Mouse (Mus musculus) lung, adult 2 months (tissue): ENCODE results near the gene Entpd3.

ENCODE experiments used
- CTCF ChIP-seq: fragments of 200-500 bp; IDR thresholded peaks from 2 replicates; pipeline ENCODE4 v1.5.1; 2011; ENCODE audit warnings: mild to moderate bottlenecking, low read length, control low read depth; ENCODE audit not compliant: insufficient read depth
- POLR2A ChIP-seq: fragments of 200-500 bp; IDR thresholded peaks from 2 replicates; pipeline ENCODE4 v1.6.1; 2011; ENCODE audit warnings: low read depth, mild to moderate bottlenecking, control low read depth, low read length, borderline replicate concordance; ENCODE audit errors: extremely low read depth

GRCm38 (mm10) chr9:120575748-120576661 lies 36.4 kb downstream of the Entpd3 start:
- TF ChIP-seq CTCF (no peak), POLR2A (no peak)
